Mouse (Mus musculus) myocyte (in vitro differentiated cells): ENCODE measurements at regions not wholly inside any gene's neighbourhood (a gene's known extent, or its start where the extent isn't known, plus 50 kb on each side); places are given as distances from the start of the nearest gene placed in this dataset.
"Not testable (repeated sequence)": the region's sequence is repeated elsewhere in the genome, so short reads cannot be mapped to it uniquely, and the experiment has no call there.

Source experiments
- H3K27me3 ChIP-seq: one replicate; pipeline ENCODE4 v1.6.1; 2011; ENCODE audit not compliant: control insufficient read depth, insufficient read depth, insufficient read length
- H3K36me3 ChIP-seq: one replicate; pipeline ENCODE4 v1.6.1; 2011; ENCODE audit not compliant: control insufficient read depth, insufficient read depth
- H3K4me2 ChIP-seq: one replicate; pipeline ENCODE4 v1.6.1; 2011; ENCODE audit warnings: low read depth, control low read depth
- H3K4me3 ChIP-seq: one replicate; pipeline ENCODE4 v1.5.1; 2011; ENCODE audit warnings: mild to moderate bottlenecking, control low read depth, moderate library complexity
- H3K79me2 ChIP-seq: one replicate; pipeline ENCODE4 v1.6.1; 2011; ENCODE audit not compliant: control insufficient read depth, insufficient read depth
- H3ac ChIP-seq: one replicate; pipeline ENCODE4 v1.6.1; 2011; ENCODE audit not compliant: control insufficient read depth, insufficient read length
- CEBPB ChIP-seq: IDR thresholded peaks from 2 replicates; pipeline ENCODE4 v1.6.1; 2011; ENCODE audit warnings: mild to moderate bottlenecking, moderate library complexity; ENCODE audit not compliant: poor library complexity, insufficient read depth, severe bottlenecking
- E2F4 ChIP-seq: IDR thresholded peaks from one replicate; pipeline ENCODE4 v1.6.1; 2011; ENCODE audit warnings: mild to moderate bottlenecking, control low read depth, moderate library complexity; ENCODE audit not compliant: insufficient read depth
- MAX ChIP-seq: IDR thresholded peaks from one replicate; pipeline ENCODE4 v1.6.1; 2011; ENCODE audit warnings: low read depth, mild to moderate bottlenecking, control low read depth
- MYOD1 ChIP-seq, 3 experiments: IDR thresholded peaks; one replicate each; pipeline ENCODE4 v1.6.1; 2011; ENCODE audit warnings: control low read depth in 2 of 3, low read depth in 2 of 3, mild to moderate bottlenecking in 2 of 3, moderate library complexity in 1 of 3; ENCODE audit not compliant: insufficient read length in 2 of 3, control insufficient read depth in 1 of 3
- MYOG ChIP-seq, 3 experiments: IDR thresholded peaks; one replicate each; pipeline ENCODE4 v1.6.1; 2011; ENCODE audit warnings: control low read depth in 2 of 3, low read depth in 2 of 3, mild to moderate bottlenecking in 2 of 3; ENCODE audit not compliant: insufficient read length in 2 of 3, control insufficient read depth in 1 of 3, insufficient read depth in 1 of 3
- POLR2A ChIP-seq: IDR thresholded peaks from one replicate; pipeline ENCODE4 v1.6.1; 2011; ENCODE audit warnings: low read depth, mild to moderate bottlenecking, control low read depth, moderate library complexity; ENCODE audit not compliant: insufficient read length
- POLR2AphosphoS2 ChIP-seq: IDR thresholded peaks from one replicate; pipeline ENCODE4 v1.6.1; 2011; ENCODE audit warnings: low read depth, control low read depth; ENCODE audit not compliant: insufficient read length
- REST ChIP-seq: IDR thresholded peaks from one replicate; pipeline ENCODE4 v1.6.1; 2011; ENCODE audit warnings: mild to moderate bottlenecking, control low read depth, moderate library complexity; ENCODE audit not compliant: insufficient read depth, insufficient read length
- SRF ChIP-seq: IDR thresholded peaks from one replicate; pipeline ENCODE4 v1.6.1; 2011; ENCODE audit warnings: low read depth; ENCODE audit not compliant: control insufficient read depth, insufficient read length
- TCF12 ChIP-seq: IDR thresholded peaks from one replicate; pipeline ENCODE4 v1.6.1; 2011; ENCODE audit warnings: mild to moderate bottlenecking, control low read depth; ENCODE audit not compliant: poor library complexity, insufficient read depth, severe bottlenecking
- TCF3 ChIP-seq: IDR thresholded peaks from one replicate; pipeline ENCODE4 v1.6.1; 2011; ENCODE audit warnings: low read depth, control low read depth; ENCODE audit not compliant: insufficient read length
- USF1 ChIP-seq: IDR thresholded peaks from one replicate; pipeline ENCODE4 v1.6.1; 2011; ENCODE audit warnings: low read depth, mild to moderate bottlenecking, control low read depth, moderate library complexity

DNA sequence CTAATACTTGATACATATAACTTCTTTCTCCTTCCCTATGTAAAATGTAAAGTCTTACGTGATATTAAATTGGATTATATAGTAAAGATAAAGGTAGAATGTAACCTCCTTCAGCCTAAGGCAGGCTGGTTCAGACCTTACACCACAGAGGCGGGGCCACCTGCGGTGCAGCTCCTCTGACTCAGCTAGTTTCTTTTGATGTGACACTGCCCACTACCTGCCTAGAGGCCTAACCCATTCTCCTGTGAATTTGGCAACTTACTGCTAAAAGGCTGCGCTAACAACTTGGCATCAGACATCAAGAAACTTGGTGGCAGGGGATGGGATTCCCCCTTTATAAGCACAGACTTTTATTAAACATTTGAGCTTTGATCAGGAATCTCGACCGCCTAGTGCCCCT is 74.5 kb downstream of the Aasdhppt start:
- H3K79me2 ChIP-seq = no peaks in the 10 kb centered on the region
- H3K27me3 ChIP-seq = no peaks in the 10 kb centered on the region
- H3K4me3 ChIP-seq = no peak overlapping the region
- no peaks in the 10 kb centered on the region for H3K36me3 ChIP-seq
- H3ac ChIP-seq = no peak overlapping the region
- no peak overlapping the region for H3K4me2 ChIP-seq
- TF ChIP-seq SRF = no peak
- no peak for TF ChIP-seq POLR2AphosphoS2
- TF ChIP-seq MYOD1 (IDR thresholded peaks at IDR 0.05; ENCODE audit: control insufficient read depth in 1 of 3, insufficient read length in 2 of 3, low read depth in 2 of 3) = no peak
- no peak for TF ChIP-seq REST
- TF ChIP-seq MYOG (IDR thresholded peaks at IDR 0.05; ENCODE audit: control insufficient read depth in 1 of 3, insufficient read depth in 1 of 3, insufficient read length in 2 of 3, low read depth in 2 of 3) = no peak
- no peak for TF ChIP-seq USF1

- not testable (repeated sequence) for H3K4me2 ChIP-seq, H3ac ChIP-seq, H3K36me3 ChIP-seq, H3K4me3 ChIP-seq, H3K27me3 ChIP-seq, H3K79me2 ChIP-seq
These were observed 94.7 kb downstream of the Aasdhppt start for GRCm38 (mm10) chr9:4214571-4214970.

- no peaks in the 10 kb centered on the region for H3K36me3 ChIP-seq
- TF ChIP-seq TCF12 (no peak), MYOG (IDR thresholded peaks at IDR 0.05; ENCODE audit: control insufficient read depth in 1 of 3, insufficient read depth in 1 of 3, insufficient read length in 2 of 3, low read depth in 2 of 3) (no peak), CEBPB (no peak), TCF3 (no peak), REST (no peak)
- no peaks in the 10 kb centered on the region for H3K79me2 ChIP-seq
- H3ac ChIP-seq = no peak overlapping the region
- H3K4me2 ChIP-seq = no peak overlapping the region
- H3K27me3 ChIP-seq = no peaks in the 10 kb centered on the region
- H3K4me3 ChIP-seq = no peak overlapping the region
These were observed 99.2 kb downstream of the Aasdhppt start for GRCm38 (mm10) chr9:4209987-4210476.

- H3ac ChIP-seq, H3K79me2 ChIP-seq, H3K36me3 ChIP-seq, H3K4me2 ChIP-seq, H3K4me3 ChIP-seq, H3K27me3 ChIP-seq: not testable (repeated sequence)
These were observed 116.5 kb downstream of the Aasdhppt start for GRCm38 (mm10) chr9:4192737-4193136.

- H3K79me2 ChIP-seq, H3K36me3 ChIP-seq, H3ac ChIP-seq, H3K27me3 ChIP-seq, H3K4me2 ChIP-seq, H3K4me3 ChIP-seq: not testable (repeated sequence)
These were observed 153.3 kb downstream of the Aasdhppt start for GRCm38 (mm10) chr9:4156011-4156410.

DNA sequence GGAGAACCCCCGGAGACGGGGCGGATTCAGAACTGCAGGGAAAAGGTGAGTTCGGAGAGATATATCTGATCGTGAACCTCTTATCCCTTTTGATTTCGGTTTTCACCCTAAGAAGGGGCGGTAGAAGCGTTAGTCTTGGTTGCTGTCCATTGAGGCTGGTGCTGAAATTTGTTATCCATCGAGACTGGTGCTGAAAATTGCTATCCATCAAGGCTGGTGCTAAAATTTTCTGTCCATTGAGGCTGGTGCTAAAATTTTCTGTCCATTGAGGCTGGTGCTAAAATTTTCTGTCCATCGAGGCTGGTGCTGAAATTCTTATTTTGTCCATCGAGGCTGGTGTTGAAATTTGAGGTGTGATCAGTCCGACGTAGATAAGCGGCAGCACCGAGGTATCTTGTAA is 170.4 kb downstream of the Aasdhppt start:
- H3K4me2 ChIP-seq, H3K79me2 ChIP-seq: not testable (repeated sequence)

DNA sequence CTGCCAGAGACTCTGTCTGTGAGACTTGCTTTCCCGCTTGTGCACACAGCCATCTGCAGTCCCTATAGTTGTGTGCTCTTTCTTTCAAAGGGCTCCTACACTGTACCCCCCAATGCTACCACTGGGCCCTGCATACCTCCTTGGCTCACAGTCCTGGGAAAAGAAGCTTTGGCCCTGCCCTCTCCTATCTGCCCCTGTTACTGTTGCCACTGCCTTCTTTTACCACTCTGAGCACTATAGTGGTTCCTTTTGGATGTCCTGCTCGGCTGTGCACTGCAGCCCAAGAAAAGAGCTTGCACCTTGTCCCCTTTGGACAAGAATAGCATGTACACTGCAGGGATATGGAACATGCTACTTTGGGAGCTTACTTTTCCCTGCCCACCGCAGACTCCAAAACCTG is 216.8 kb downstream of the Aasdhppt start:
- no peak for TF ChIP-seq MYOD1 (IDR thresholded peaks at IDR 0.05; ENCODE audit: control insufficient read depth in 1 of 3, insufficient read length in 2 of 3, low read depth in 2 of 3)
- TF ChIP-seq USF1 = no peak
- TF ChIP-seq CEBPB = no peak
- no peak for TF ChIP-seq POLR2A
- TF ChIP-seq REST = no peak
- no peak for TF ChIP-seq TCF3
- no peak for TF ChIP-seq E2F4
- no peak for TF ChIP-seq MYOG (IDR thresholded peaks at IDR 0.05; ENCODE audit: control insufficient read depth in 1 of 3, insufficient read depth in 1 of 3, insufficient read length in 2 of 3, low read depth in 2 of 3)
- no peak for TF ChIP-seq MAX
- no peak for TF ChIP-seq TCF12
- no peak for TF ChIP-seq POLR2AphosphoS2
- no peak for TF ChIP-seq SRF
- no peaks in the 10 kb centered on the region for H3K79me2 ChIP-seq
- no peaks in the 10 kb centered on the region for H3K27me3 ChIP-seq
- no peak overlapping the region for H3K4me2 ChIP-seq
- no peaks in the 10 kb centered on the region for H3K36me3 ChIP-seq
- no peak overlapping the region for H3ac ChIP-seq
- no peak overlapping the region for H3K4me3 ChIP-seq

More for the DNA sequence above, 170.4 kb downstream of the Aasdhppt start:
- peak; percentile 7 for TF ChIP-seq REST
- H3K36me3 ChIP-seq, H3K4me3 ChIP-seq, H3ac ChIP-seq, H3K27me3 ChIP-seq: not testable (repeated sequence)

DNA sequence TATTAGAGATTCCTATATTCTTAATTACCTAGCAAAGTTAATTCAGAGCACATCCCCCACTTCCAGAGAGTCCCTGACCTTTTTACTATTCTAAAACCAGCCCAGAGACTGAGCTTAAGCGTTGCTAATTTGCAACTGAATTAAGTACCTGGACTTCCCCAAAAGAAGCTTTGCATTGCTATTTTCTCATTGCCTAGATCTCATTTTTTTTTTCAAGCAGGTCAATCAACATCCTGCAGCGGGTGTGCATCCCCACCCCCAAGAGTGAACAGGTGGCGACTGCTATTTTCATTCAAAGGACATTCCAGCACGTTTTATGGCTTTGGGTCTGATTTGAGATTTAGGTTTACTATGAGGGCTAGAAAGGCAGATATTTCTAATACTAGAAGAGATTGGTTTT is 226.6 kb downstream of the Aasdhppt start:
- H3K4me2 ChIP-seq, H3K4me3 ChIP-seq, H3K27me3 ChIP-seq, H3ac ChIP-seq, H3K36me3 ChIP-seq, H3K79me2 ChIP-seq: not testable (repeated sequence)
